Mouse (Mus musculus) embryonic fibroblast, embryonic 13.5 days (primary cell): ENCODE measurements around the gene Prickle2.

Experiments used
- CTCF ChIP-seq: IDR thresholded peaks from 2 replicates; pipeline ENCODE4 v1.5.1; 2011; ENCODE audit warnings: mild to moderate bottlenecking, control low read depth, low read length, moderate library complexity, borderline replicate concordance; ENCODE audit not compliant: insufficient read depth
- POLR2A ChIP-seq: IDR thresholded peaks from 2 replicates; pipeline ENCODE4 v1.6.1; 2011; ENCODE audit warnings: low read depth, mild to moderate bottlenecking, control low read depth, low read length, moderate library complexity

DNA sequence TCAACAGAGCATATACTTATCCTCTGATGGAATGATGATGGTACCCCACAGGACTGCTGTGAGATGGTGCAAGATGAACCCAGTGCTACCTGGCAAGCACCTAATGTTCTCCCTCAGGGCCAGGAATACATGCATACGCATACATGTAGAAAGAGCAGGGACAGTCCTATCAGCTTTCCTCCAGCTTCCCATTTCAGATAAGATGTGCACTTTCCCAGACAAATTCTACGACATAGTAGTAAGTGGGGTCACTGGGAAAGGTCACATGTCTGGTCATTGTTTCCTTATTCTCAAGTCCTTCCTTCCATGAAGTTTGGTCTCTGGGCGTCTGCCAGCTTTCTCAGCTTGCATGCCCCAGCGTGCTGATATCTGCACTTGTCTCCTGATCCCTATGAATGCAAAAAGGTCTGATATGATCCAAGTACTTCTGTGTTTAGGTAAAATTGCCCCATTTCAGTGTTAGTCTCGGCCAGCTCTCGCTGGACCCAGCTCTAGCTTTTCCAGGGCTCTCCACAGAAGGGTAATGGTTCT, 187.5 kb downstream of the Prickle2 start:
- no peak for TF ChIP-seq CTCF
- no peak for TF ChIP-seq POLR2A
